Mouse (Mus musculus) heart, embryonic 11.5 days (tissue): ENCODE data around the gene H2afj. TPM values are rescaled to one million over a fixed set of nuclear protein-coding genes. Genes with fewer than 3 reads are reported as not detected.
A peak's percentile ranks its signal among the peaks of the same experiment; 100 is the strongest.

Source experiments
- ATAC-seq: fragments of 200-750 bp; cut with Nextera tagmentation; replicated peaks from 2 replicates; pipeline ENCODE4 v1.8.0; 2017; ENCODE audit warnings: moderate library complexity; ENCODE audit not compliant: insufficient number of reproducible peaks, low FRiP score, low TSS enrichment
- H3K27ac ChIP-seq: fragments of 300-500 bp; sonication (generic); 2 replicates; pipeline ENCODE4 v1.5.1; 2014; ENCODE audit warnings: mild to moderate bottlenecking, low read depth, low read length
- H3K27me3 ChIP-seq: fragments of 300-500 bp; sonication (generic); 2 replicates; pipeline ENCODE4 v1.6.1; 2014; ENCODE audit warnings: mild to moderate bottlenecking, low read length, mixed read lengths; ENCODE audit not compliant: control insufficient read depth, insufficient read depth
- H3K36me3 ChIP-seq: fragments of 300-500 bp; sonication (generic); 2 replicates; pipeline ENCODE4 v1.6.1; 2014; ENCODE audit warnings: mild to moderate bottlenecking, low read length, moderate library complexity, mixed read lengths; ENCODE audit not compliant: control insufficient read depth, insufficient read depth
- H3K4me1 ChIP-seq: fragments of 300-500 bp; sonication (generic); 2 replicates; pipeline ENCODE4 v1.6.1; 2014; ENCODE audit warnings: low read length; ENCODE audit not compliant: control insufficient read depth, insufficient read depth
- H3K4me2 ChIP-seq: fragments of 300-500 bp; sonication (generic); 2 replicates; pipeline ENCODE4 v1.6.1; 2014; ENCODE audit warnings: mild to moderate bottlenecking, moderate library complexity
- H3K4me3 ChIP-seq: fragments of 300-500 bp; sonication (generic); 2 replicates; pipeline ENCODE4 v1.5.1; 2014; ENCODE audit warnings: low read depth, low read length
- H3K9ac ChIP-seq: fragments of 300-500 bp; sonication (generic); 2 replicates; pipeline ENCODE4 v1.6.1; 2014; ENCODE audit warnings: mild to moderate bottlenecking, low read depth, low read length, moderate library complexity
- H3K9me3 ChIP-seq: fragments of 300-500 bp; sonication (generic); replicated peaks from 2 replicates; pipeline ENCODE4 v1.6.1; 2016; ENCODE audit warnings: low read length; ENCODE audit not compliant: control insufficient read depth
- WGBS: fragments of 180-500 bp; shearing (Covaris S2); extraction: QIAGEN DNeasy Blood & Tissue Kit; methylation state at CpG from one replicate; pipeline ENCODE4 v1.1.7; 2014; ENCODE audit not compliant: insufficient replicate concordance; 5-methylcytosine and 5-hydroxymethylcytosine counted together
- polyA plus RNA-seq: library from polyadenylated mRNA; unstranded; fragments of >200 nt; fragmentation: Nextera tagmentation; extraction: Ambion mirVana; gene quantifications from 2 replicates; pipeline ENCODE4 v1.2.1, GENCODE M21; 2014

Gene H2afj
- polyA plus RNA-seq, 1 experiment from 2014 or later = 91.1 TPM

DNA sequence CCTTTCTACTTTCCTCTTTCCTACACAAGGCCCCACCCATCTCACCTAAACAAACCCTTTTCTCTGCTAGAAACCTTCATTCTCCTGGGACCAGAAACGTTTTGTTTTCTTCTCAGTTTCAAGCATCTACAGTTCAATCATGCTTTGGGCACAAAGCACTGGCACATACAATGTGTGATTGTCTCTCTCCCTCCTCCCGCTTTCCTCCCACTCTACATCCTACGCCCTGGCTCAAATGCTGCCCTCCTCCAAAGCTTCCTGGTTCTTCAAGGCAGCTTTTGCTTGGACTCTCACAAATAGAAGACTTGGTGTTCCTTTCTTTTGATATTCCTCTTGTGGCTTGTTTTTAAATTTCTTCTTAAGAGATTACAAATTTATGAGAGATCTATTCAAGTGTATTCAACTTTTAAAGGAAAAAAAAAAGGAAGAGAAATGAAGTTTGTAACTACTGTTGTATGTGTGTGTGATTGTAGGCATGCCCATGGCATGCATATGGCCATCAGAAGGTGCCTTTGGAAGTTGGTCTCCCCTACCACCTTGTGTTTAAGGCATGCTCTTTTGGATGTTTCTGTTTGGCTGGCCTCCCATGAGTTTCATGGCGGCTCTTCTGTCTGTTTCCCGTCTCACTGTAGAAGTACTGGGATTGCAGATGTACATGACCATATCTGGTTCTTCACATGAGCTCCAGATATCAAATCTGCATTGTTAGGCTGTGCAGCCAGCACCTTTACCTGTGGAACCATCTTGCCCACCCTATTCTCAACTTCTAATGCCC, 37.8 kb downstream of the H2afj start:
- no peak for ATAC-seq
- Histone ChIP-seq H3K36me3 (0 out of 2 replicates have a peak, but pooled peaks cover 3% of the 10 kb centered on the region), H3K27me3 (no peaks in the 10 kb centered on the region), H3K4me3 (no peak overlapping the region), H3K9me3 (no peaks in the 10 kb centered on the region), H3K4me1 (no peaks in the 10 kb centered on the region), H3K27ac (no peak overlapping the region), H3K9ac (no peak overlapping the region), H3K4me2 (no peak overlapping the region)
- 70% methylated on average over 5 of the region's 5 CpGs for WGBS

DNA sequence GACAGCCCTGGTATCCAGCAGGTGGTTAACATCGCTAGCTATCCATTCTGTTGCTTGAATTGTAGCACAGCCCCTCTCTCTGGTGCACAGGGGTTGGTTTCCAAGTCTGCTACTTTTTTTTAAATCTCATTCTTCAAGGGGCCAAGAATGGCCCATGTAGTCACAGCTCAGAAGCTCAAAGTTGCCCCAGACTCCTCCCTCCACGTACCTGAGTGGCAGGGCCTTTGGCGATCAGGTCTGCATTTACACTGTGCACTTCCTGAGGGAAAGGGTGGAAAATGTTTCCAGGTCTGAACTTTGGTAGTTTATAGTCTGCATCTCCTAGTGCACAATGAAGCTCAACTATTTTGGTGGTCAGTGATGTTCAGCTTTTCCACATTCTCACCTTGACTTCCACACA, 39.2 kb downstream of the H2afj start:
- Histone ChIP-seq H3K4me1 (no peaks in the 10 kb centered on the region), H3K9me3 (no peaks in the 10 kb centered on the region), H3K4me2 (no peak overlapping the region), H3K27me3 (no peaks in the 10 kb centered on the region), H3K9ac (no peak overlapping the region), H3K36me3 (0 out of 2 replicates have a peak, but pooled peaks cover 3% of the 10 kb centered on the region), H3K27ac (no peak overlapping the region), H3K4me3 (no peak overlapping the region)
- ATAC-seq = no peak
- WGBS = 85% methylated on average over 3 of the region's 3 CpGs

DNA sequence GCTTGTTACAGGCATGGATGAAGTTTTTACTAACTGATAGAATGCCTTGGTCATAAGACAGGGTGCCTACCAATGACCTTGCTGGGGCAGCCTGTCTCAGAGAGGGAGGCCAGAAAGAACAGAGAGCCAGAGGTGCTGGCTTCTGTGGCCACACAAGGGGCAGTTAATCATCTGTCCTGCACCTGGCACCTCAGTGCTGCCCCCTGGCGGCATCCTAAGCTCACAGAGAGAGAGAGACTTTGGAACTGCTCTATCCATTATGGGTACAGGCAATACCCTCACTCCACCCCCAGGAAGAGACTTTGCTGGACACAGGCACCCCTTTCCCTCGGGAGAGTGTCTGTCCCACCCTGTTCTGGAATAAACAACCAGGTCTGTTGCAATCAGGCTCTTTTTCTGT, 39.7 kb downstream of the H2afj start:
- WGBS = 21% methylated on average over 2 of the region's 2 CpGs
- H3K4me2 ChIP-seq = no peak overlapping the region
- H3K4me1 ChIP-seq = peaks cover 5% of the 10 kb centered on the region
- no peak for ATAC-seq
- no peak overlapping the region for H3K9ac ChIP-seq
- H3K27me3 ChIP-seq = no peaks in the 10 kb centered on the region
- no peaks in the 10 kb centered on the region for H3K9me3 ChIP-seq
- H3K36me3 ChIP-seq = 0 out of 2 replicates have a peak, but pooled peaks cover 3% of the 10 kb centered on the region
- no peak overlapping the region for H3K4me3 ChIP-seq
- no peak overlapping the region for H3K27ac ChIP-seq

DNA sequence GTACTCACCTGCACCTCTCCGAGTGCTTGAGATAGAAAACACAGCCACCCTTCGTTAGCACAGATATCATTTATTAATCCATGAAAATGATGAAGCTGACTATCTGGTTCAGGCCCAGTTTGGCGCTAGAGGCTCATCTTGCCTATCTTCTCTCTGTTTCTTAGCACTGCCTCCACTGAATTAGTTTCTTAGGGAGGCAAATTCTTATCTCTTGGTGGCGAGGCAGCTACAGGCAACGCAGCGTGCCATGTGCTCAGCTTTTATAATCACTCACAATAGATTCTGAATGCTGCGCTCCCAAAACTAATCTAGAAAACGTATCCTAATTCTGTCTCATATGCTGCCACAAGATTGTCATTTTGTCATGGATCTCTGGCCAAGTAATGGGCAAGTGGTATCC, 40.4 kb downstream of the H2afj start:
- no peak overlapping the region for H3K9ac ChIP-seq
- no peaks in the 10 kb centered on the region for H3K9me3 ChIP-seq
- H3K27ac ChIP-seq = no peak overlapping the region
- no peak for ATAC-seq
- H3K4me1 ChIP-seq = peaks cover 6% of the 10 kb centered on the region
- 0 out of 2 replicates have a peak, but pooled peaks cover 3% of the 10 kb centered on the region for H3K36me3 ChIP-seq
- no peak overlapping the region for H3K4me2 ChIP-seq
- H3K27me3 ChIP-seq = no peaks in the 10 kb centered on the region
- H3K4me3 ChIP-seq = no peak overlapping the region
- 76% methylated on average over 8 of the region's 8 CpGs for WGBS

DNA sequence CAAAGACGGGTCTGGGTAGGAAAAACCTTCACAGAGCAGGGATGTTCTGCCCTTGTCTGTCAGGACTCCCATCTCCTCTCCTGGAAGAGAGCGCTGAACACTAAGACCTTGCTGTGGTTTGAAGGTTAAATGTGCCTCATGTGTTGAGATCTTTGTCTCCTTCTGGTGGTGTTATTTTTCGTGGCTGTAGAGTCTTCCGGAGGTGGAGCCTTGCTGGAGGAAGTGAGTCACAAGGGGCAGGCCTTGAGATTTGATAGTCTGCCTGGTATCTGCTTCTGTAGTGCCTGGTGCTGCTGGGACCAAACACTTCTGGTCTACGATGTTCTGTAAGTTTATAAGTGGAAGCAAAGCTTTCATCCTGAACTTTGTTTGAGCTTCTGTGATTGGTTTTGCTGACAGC, 40.9 kb downstream of the H2afj start:
- Histone ChIP-seq H3K27me3 (no peaks in the 10 kb centered on the region), H3K9ac (no peak overlapping the region), H3K27ac (no peak overlapping the region), H3K36me3 (0 out of 2 replicates have a peak, but pooled peaks cover 3% of the 10 kb centered on the region), H3K4me3 (no peak overlapping the region), H3K9me3 (no peaks in the 10 kb centered on the region), H3K4me2 (no peak overlapping the region), H3K4me1 (peaks cover 6% of the 10 kb centered on the region)
- WGBS = 81% methylated on average over 5 of the region's 5 CpGs
- no peak for ATAC-seq

DNA sequence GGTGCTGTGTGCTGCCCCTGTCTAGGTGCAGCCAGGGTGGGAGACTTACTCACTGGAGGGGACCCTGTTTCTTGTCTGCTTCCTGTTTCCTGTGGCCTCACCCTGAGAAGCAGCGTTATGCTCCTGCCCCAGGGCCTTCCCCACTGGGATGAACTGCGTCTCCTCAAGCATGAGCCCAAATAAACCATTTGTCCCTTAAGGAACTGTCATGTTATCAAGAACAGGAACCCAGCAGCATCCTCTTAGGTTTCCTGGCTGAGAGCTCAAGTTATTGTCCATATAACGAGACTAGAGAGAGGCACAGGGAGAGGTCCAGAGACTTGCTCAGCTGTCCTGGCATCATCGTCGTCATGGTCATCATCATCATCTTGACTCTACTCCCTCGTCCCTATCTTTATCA, 42.2 kb downstream of the H2afj start:
- H3K4me2 ChIP-seq = no peak overlapping the region
- 66% methylated on average over 6 of the region's 6 CpGs for WGBS
- H3K27me3 ChIP-seq = no peaks in the 10 kb centered on the region
- 0 out of 2 replicates have a peak, but pooled peaks cover 3% of the 10 kb centered on the region for H3K36me3 ChIP-seq
- ATAC-seq = no peak
- no peaks in the 10 kb centered on the region for H3K9me3 ChIP-seq
- no peak overlapping the region for H3K9ac ChIP-seq
- peak overlapping the region; percentile 41; the same call in 1 of the 2 replicates for H3K27ac ChIP-seq
- H3K4me1 ChIP-seq = peaks cover 10% of the 10 kb centered on the region
- H3K4me3 ChIP-seq = no peak overlapping the region

DNA sequence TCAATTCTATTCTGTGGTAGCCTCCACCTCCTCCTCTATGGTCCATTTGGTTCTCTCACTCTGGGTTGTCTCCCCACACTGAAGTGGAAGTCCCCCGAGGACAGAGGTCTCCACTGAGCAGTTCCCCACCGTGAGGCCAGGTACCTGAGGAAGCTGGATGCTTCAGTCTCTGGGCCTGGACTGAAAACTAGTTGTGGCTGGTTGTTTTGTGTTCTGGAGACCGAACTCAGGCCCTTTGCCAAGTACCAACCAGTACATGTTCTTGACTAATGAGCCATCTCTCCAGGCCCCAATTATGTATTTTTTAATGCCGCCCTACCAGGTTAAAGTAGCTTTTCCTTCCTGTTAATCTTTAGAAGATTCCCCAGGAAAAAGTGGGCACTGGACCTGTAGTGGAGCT, 44.3 kb downstream of the H2afj start:
- no peak overlapping the region; the same call in 1 of the 2 replicates for H3K27ac ChIP-seq
- no peak for ATAC-seq
- no peak overlapping the region for H3K4me3 ChIP-seq
- 0 out of 2 replicates have a peak, but pooled peaks cover 3% of the 10 kb centered on the region for H3K36me3 ChIP-seq
- no peaks in the 10 kb centered on the region for H3K9me3 ChIP-seq
- H3K4me1 ChIP-seq = peaks cover 21% of the 10 kb centered on the region
- H3K9ac ChIP-seq = no peak overlapping the region
- no peaks in the 10 kb centered on the region for H3K27me3 ChIP-seq
- H3K4me2 ChIP-seq = no peak overlapping the region
- WGBS = 86% methylated on average over 4 of the region's 4 CpGs

DNA sequence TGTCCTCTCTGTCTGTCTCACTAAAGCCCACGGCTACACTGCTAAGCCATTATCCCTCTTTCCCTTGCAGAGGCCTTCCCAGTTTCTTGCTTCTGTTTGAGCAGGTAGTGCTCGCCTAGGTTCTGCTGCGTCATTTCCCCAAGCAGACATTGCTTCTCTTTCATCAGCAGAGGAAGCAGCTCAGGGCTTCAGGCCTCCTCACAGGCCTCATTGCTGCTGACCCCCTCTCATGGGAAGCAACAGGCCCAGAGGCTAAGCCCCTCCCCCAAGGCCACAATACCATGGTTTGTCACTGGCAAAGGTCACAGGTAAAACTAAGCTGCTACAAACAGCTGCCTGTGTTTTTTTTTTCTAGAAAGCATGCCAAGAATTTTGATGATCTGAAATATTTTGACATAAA, 44.7 kb downstream of the H2afj start:
- peaks cover 25% of the 10 kb centered on the region for H3K4me1 ChIP-seq
- H3K27me3 ChIP-seq = no peaks in the 10 kb centered on the region
- 44% methylated on average over 3 of the region's 3 CpGs for WGBS
- H3K36me3 ChIP-seq = 0 out of 2 replicates have a peak, but pooled peaks cover 3% of the 10 kb centered on the region
- no peak overlapping the region for H3K9ac ChIP-seq
- H3K4me2 ChIP-seq = peak overlapping the region; percentile 2
- no peak overlapping the region; the same call in 1 of the 2 replicates for H3K27ac ChIP-seq
- H3K9me3 ChIP-seq = no peaks in the 10 kb centered on the region
- H3K4me3 ChIP-seq = no peak overlapping the region
- no peak for ATAC-seq

DNA sequence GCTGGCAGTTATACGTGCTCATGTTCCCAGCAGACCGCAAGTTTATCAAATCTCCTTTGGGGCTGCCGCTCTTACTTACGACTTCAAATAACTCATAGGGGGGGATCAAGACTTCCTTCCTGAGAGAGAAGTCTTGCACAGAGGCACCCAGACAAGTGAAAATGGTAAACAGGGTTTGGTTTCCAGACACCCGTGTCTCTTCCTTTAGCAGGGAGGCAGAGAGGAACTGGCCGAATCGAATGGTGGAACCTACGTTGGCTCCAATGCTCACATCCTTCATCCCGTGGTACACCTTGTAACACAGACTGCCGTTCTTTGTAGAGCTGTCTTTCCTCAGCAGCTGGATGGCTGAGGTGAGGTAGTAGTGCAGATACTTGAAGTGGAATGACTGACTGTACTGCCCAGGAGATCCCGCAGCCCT, 46.3 kb downstream of the H2afj start:
- H3K9me3 ChIP-seq = no peaks in the 10 kb centered on the region
- peak overlapping the region; percentile 57 for H3K4me2 ChIP-seq
- H3K27me3 ChIP-seq = no peaks in the 10 kb centered on the region
- H3K4me1 ChIP-seq = peaks cover 38% of the 10 kb centered on the region
- H3K27ac ChIP-seq = no peak overlapping the region
- H3K36me3 ChIP-seq = no peaks in the 10 kb centered on the region
- H3K9ac ChIP-seq = no peak overlapping the region
- no peak for ATAC-seq
- no peak overlapping the region for H3K4me3 ChIP-seq
- 77% methylated on average over 11 of the region's 11 CpGs for WGBS
